Mouse (Mus musculus) embryonic fibroblast, embryonic 13.5 days (primary cell): ENCODE results near the gene Tst.

Source experiments
- CTCF ChIP-seq: IDR thresholded peaks from 2 replicates; pipeline ENCODE4 v1.5.1; 2011; ENCODE audit warnings: mild to moderate bottlenecking, control low read depth, low read length, moderate library complexity, borderline replicate concordance; ENCODE audit not compliant: insufficient read depth
- POLR2A ChIP-seq: IDR thresholded peaks from 2 replicates; pipeline ENCODE4 v1.6.1; 2011; ENCODE audit warnings: low read depth, mild to moderate bottlenecking, control low read depth, low read length, moderate library complexity

GRCm38 (mm10) chr15:78377859-78378258 lies 27.8 kb downstream of the Tst start:
- TF ChIP-seq POLR2A (no peak), CTCF (no peak)
